16 mouse cellular contexts compared by ENCODE assay signal in genomic region chr4:124685897-124686402, GRCm38 (mm10). TPM values are rescaled to one million over a fixed set of nuclear protein-coding genes. Genes with fewer than 3 reads are reported as not detected.
A peak's percentile ranks its signal among the peaks of the same experiment; 100 is the strongest.
DNase-seq lines count a peak whose midpoint lies in the region; ATAC-seq lines count a peak whose summit lies in the region.
"Had no signal": no experiment of that assay in that cellular context is flagged by ENCODE, and none has a peak within 500 bp of the region (broad histone marks: within the 10 kb centered on the region; RNA-seq: fewer than 3 reads in every experiment).

No protein-coding gene starts in this region.

- H3K4me2 ChIP-seq in kidney, embryonic 14.5 days (replicated peaks; ENCODE audit: low read depth, low read length), result no peak overlapping the region
- H3K4me2 ChIP-seq in heart, embryonic 16.5 days (ENCODE audit: low read depth, low read length), result no peak overlapping the region
- H3K4me2 ChIP-seq: hindbrain, embryonic 15.5 days; liver, embryonic 13.5 days had no signal

- H3K27me3 ChIP-seq in kidney, embryonic 14.5 days (ENCODE audit: control insufficient read depth, insufficient read depth, low read length), result no peaks in the 10 kb centered on the region
- H3K27me3 ChIP-seq in heart, embryonic 16.5 days (ENCODE audit: control insufficient read depth, insufficient read depth, low read length), result no peaks in the 10 kb centered on the region
- H3K27me3 ChIP-seq: hindbrain, embryonic 15.5 days; liver, embryonic 13.5 days had no signal

- H3K36me3 ChIP-seq in kidney, embryonic 14.5 days (ENCODE audit: control insufficient read depth, insufficient read depth, low read length), result peaks cover 50% of the 10 kb centered on the region
- H3K36me3 ChIP-seq in heart, embryonic 16.5 days (ENCODE audit: control insufficient read depth, insufficient read depth), result peaks cover 32% of the 10 kb centered on the region

- H3K9me3 ChIP-seq in kidney, embryonic 14.5 days (ENCODE audit: control insufficient read depth, low read length), result no peaks in the 10 kb centered on the region
- H3K9me3 ChIP-seq in heart, embryonic 16.5 days (replicated peaks; ENCODE audit: control insufficient read depth, low read length), result no peaks in the 10 kb centered on the region
- H3K9me3 ChIP-seq: hindbrain, embryonic 15.5 days; liver, embryonic 13.5 days; midbrain, embryonic 10.5 days had no signal

- no peak for ATAC-seq in kidney, embryonic 14.5 days (ENCODE audit: low FRiP score, low TSS enrichment)
- ATAC-seq in heart, embryonic 16.5 days (replicated peaks; ENCODE audit: extremely low read depth, insufficient read depth, low FRiP score), result no peak

- no peak overlapping the region for H3K9ac ChIP-seq in kidney, embryonic 14.5 days (ENCODE audit: low read depth, low read length)
- H3K9ac ChIP-seq in heart, embryonic 16.5 days (ENCODE audit: low read length), result 0 out of 2 replicates have a peak overlapping the region, but pooled peaks have one; percentile 24
- H3K9ac ChIP-seq: hindbrain, embryonic 15.5 days; liver, embryonic 13.5 days had no signal

- no peak overlapping the region for H3K4me3 ChIP-seq in kidney, embryonic 14.5 days (ENCODE audit: low read length)
- no peak overlapping the region for H3K4me3 ChIP-seq in heart, embryonic 16.5 days (ENCODE audit: low read length)
- H3K4me3 ChIP-seq: hindbrain, embryonic 15.5 days; left cerebral cortex, adult 2 months; liver, embryonic 13.5 days; midbrain, embryonic 10.5 days had no signal

- peak; percentile 60 for DNase-seq in gastrocnemius, adult 18-20 months (ENCODE audit: low spot score)
- no peak for DNase-seq in gastrocnemius, postnatal 10 days
- peak; percentile 38 for DNase-seq in kidney, postnatal 14 days
- DNase-seq in NIH3T3 (ENCODE audit: low read depth), result peak; percentile 91
- no peak for DNase-seq in layer of hippocampus, postnatal 25 days (ENCODE audit: extremely low spot score in 1 of 2, low spot score in 1 of 2)
- DNase-seq in thymus, adult 18-20 months, result no peak
- DNase-seq: cerebellum, adult 2 months; liver, embryonic 13.5 days; retina, postnatal 1 day; thymus, adult 2 months had no signal

- H3K4me1 ChIP-seq in kidney, embryonic 14.5 days (ENCODE audit: control insufficient read depth, insufficient read depth, low read length), result no peaks in the 10 kb centered on the region
- peaks cover 9% of the 10 kb centered on the region for H3K4me1 ChIP-seq in heart, embryonic 16.5 days (ENCODE audit: control insufficient read depth, insufficient read depth, low read length)
- H3K4me1 ChIP-seq: hindbrain, embryonic 15.5 days; midbrain, embryonic 10.5 days had no signal

- H3K27ac ChIP-seq in kidney, embryonic 14.5 days (ENCODE audit: low read depth, low read length), result no peak overlapping the region
- H3K27ac ChIP-seq in heart, embryonic 16.5 days (ENCODE audit: low read length), result peak overlapping the region; percentile 41
- H3K27ac ChIP-seq: hindbrain, embryonic 15.5 days; left cerebral cortex, adult 2 months; liver, embryonic 13.5 days; midbrain, embryonic 10.5 days had no signal

- 64% methylated on average over 8 of the region's 8 CpGs for WGBS in kidney, embryonic 14.5 days
- WGBS in heart, embryonic 16.5 days, result 52% methylated on average over 8 of the region's 8 CpGs

RNA-seq across cellular contexts. Expression of gene Utp11, which starts 7.5 kb away (rescaled TPM):
- 10 to 100 TPM; 18.4 to 22.7 TPM for total RNA-seq in gastrocnemius, adult 18-20 months (2021)
- total RNA-seq in gastrocnemius, postnatal 10 days (2021), result 10 to 100 TPM; 21.7 to 25.4 TPM
- polyA plus RNA-seq in kidney, embryonic 14.5 days (2014; fragmentation: Nextera tagmentation; extraction: Ambion mirVana), result 67.9 and 93.7 TPM in 2 replicates
- polyA plus RNA-seq in heart, embryonic 16.5 days (2015; fragmentation: Nextera tagmentation; extraction: Ambion mirVana), result 40.3 and 49.2 TPM in 2 replicates
- total RNA-seq in layer of hippocampus, postnatal 25 days (2021), result 10 to 100 TPM; 15.1 to 16.6 TPM

RNA-seq across cellular contexts. Expression of gene Fhl3, which starts 14.6 kb away (rescaled TPM):
- total RNA-seq in gastrocnemius, adult 18-20 months (2021), result 100 to 1,000 TPM; 271 to 315 TPM
- total RNA-seq in gastrocnemius, postnatal 10 days (2021), result 10 to 100 TPM; 61.2 to 65.0 TPM
- polyA plus RNA-seq in kidney, embryonic 14.5 days (2014; fragmentation: Nextera tagmentation; extraction: Ambion mirVana), result 9.5 and 9.7 TPM in 2 replicates
- 3.8 and 5.0 TPM in 2 replicates for polyA plus RNA-seq in heart, embryonic 16.5 days (2015; fragmentation: Nextera tagmentation; extraction: Ambion mirVana)
- total RNA-seq in layer of hippocampus, postnatal 25 days (2021), result 1 to 10 TPM; 2.3 to 2.8 TPM

RNA-seq across cellular contexts. Expression of gene Sf3a3, which starts 28.6 kb away (rescaled TPM):
- 10 to 100 TPM; 12.7 to 13.9 TPM for total RNA-seq in gastrocnemius, adult 18-20 months (2021)
- total RNA-seq in gastrocnemius, postnatal 10 days (2021), result 10 to 100 TPM; 24.2 to 25.2 TPM
- polyA plus RNA-seq in kidney, embryonic 14.5 days (2014; fragmentation: Nextera tagmentation; extraction: Ambion mirVana), result 177 and 183 TPM in 2 replicates
- 77.7 and 95.1 TPM in 2 replicates for polyA plus RNA-seq in heart, embryonic 16.5 days (2015; fragmentation: Nextera tagmentation; extraction: Ambion mirVana)
- total RNA-seq in layer of hippocampus, postnatal 25 days (2021), result 10 to 100 TPM; 34.6 to 34.8 TPM

RNA-seq across cellular contexts. Expression of gene Pou3f1, which starts 29.3 kb away (rescaled TPM):
- under 1 TPM; 0.31 to 0.39 TPM for total RNA-seq in gastrocnemius, adult 18-20 months (2021)
- 1 to 10 TPM; 2.8 to 2.9 TPM for total RNA-seq in gastrocnemius, postnatal 10 days (2021)
- polyA plus RNA-seq in kidney, embryonic 14.5 days (2014; fragmentation: Nextera tagmentation; extraction: Ambion mirVana), result 1.6 and 1.7 TPM in 2 replicates
- 0.15 and 0.17 TPM in 2 replicates for polyA plus RNA-seq in heart, embryonic 16.5 days (2015; fragmentation: Nextera tagmentation; extraction: Ambion mirVana)
- 10 to 100 TPM; 46.3 to 49.8 TPM for total RNA-seq in layer of hippocampus, postnatal 25 days (2021)
- total RNA-seq: adrenal gland, adult 18-20 months had no signal
- polyA plus RNA-seq: liver, embryonic 13.5 days had no signal

RNA-seq across cellular contexts. Expression of gene Inpp5b, which starts 55.7 kb away (rescaled TPM):
- total RNA-seq in gastrocnemius, adult 18-20 months (2021), result 1 to 10 TPM; 7.4 to 8.1 TPM
- total RNA-seq in gastrocnemius, postnatal 10 days (2021), result 10 to 100 TPM in 1 of 2 experiments, 1 to 10 TPM in 1; 9.0 to 14.5 TPM
- polyA plus RNA-seq in kidney, embryonic 14.5 days (2014; fragmentation: Nextera tagmentation; extraction: Ambion mirVana), result 22.2 and 26.4 TPM in 2 replicates
- 16.3 and 16.8 TPM in 2 replicates for polyA plus RNA-seq in heart, embryonic 16.5 days (2015; fragmentation: Nextera tagmentation; extraction: Ambion mirVana)
- total RNA-seq in layer of hippocampus, postnatal 25 days (2021), result 10 to 100 TPM; 34.6 to 51.5 TPM

Comparison
In these comparisons a context has a peak if more than half of its experiments do, and no peak if none do; other contexts are left out.
1. DNase-seq: peak in gastrocnemius, adult 18-20 months (single experiment), kidney, postnatal 14 days (single experiment) and NIH3T3 (single experiment); none in gastrocnemius, postnatal 10 days (single experiment), layer of hippocampus, postnatal 25 days (0 of 2) and thymus, adult 18-20 months (0 of 2).
2. RNA of gene Fhl3, which starts 14.6 kb away (total RNA-seq): 271 to 315 TPM in gastrocnemius, adult 18-20 months and 61.2 to 65.0 TPM in gastrocnemius, postnatal 10 days; 2.3 to 2.8 TPM in layer of hippocampus, postnatal 25 days; every median in the first group is over 10 times any median in the second.